Mouse (Mus musculus) midbrain, embryonic 11.5 days (tissue): ENCODE results near the gene Cd28. TPM values are rescaled to one million over a fixed set of nuclear protein-coding genes. Genes with fewer than 3 reads are reported as not detected.

Experiments
- ATAC-seq: fragments of 200-750 bp; cut with Nextera tagmentation; 2 replicates; pipeline ENCODE4 v1.8.0; 2017; ENCODE audit warnings: moderate TSS enrichment, moderate library complexity; ENCODE audit not compliant: low FRiP score
- DNase-seq: peaks from one replicate; pipeline ENCODE4 v3.0.0; 2015; ENCODE audit warnings: low spot score; ENCODE audit errors: missing footprints
- H3K27ac ChIP-seq: fragments of 300-500 bp; sonication (generic); 2 replicates; pipeline ENCODE4 v1.5.1; 2014; ENCODE audit warnings: low read depth, low read length
- H3K27me3 ChIP-seq: fragments of 300-500 bp; sonication (generic); 2 replicates; pipeline ENCODE4 v1.6.1; 2014; ENCODE audit warnings: mild to moderate bottlenecking, low read length, moderate library complexity, mixed read lengths; ENCODE audit not compliant: control insufficient read depth, insufficient read depth
- H3K36me3 ChIP-seq: fragments of 300-500 bp; sonication (generic); 2 replicates; pipeline ENCODE4 v1.6.1; 2014; ENCODE audit warnings: mild to moderate bottlenecking, low read length, moderate library complexity, mixed read lengths; ENCODE audit not compliant: control insufficient read depth, insufficient read depth
- H3K4me1 ChIP-seq: fragments of 300-500 bp; sonication (generic); 2 replicates; pipeline ENCODE4 v1.6.1; 2014; ENCODE audit warnings: low read length; ENCODE audit not compliant: control insufficient read depth, insufficient read depth
- H3K4me2 ChIP-seq: fragments of 300-500 bp; sonication (generic); 2 replicates; pipeline ENCODE4 v1.6.1; 2014; ENCODE audit warnings: mild to moderate bottlenecking, moderate library complexity
- H3K4me3 ChIP-seq: fragments of 300-500 bp; sonication (generic); 2 replicates; pipeline ENCODE4 v1.5.1; 2014; ENCODE audit warnings: low read depth, low read length
- H3K9ac ChIP-seq: fragments of 300-500 bp; sonication (generic); 2 replicates; pipeline ENCODE4 v1.6.1; 2014; ENCODE audit warnings: low read length
- H3K9me3 ChIP-seq: fragments of 300-500 bp; sonication (generic); 2 replicates; pipeline ENCODE4 v1.6.1; 2016; ENCODE audit warnings: low read length; ENCODE audit not compliant: control insufficient read depth
- WGBS: fragments of 180-500 bp; shearing (Covaris S2); extraction: QIAGEN DNeasy Blood & Tissue Kit; methylation state at CpG from one replicate; pipeline ENCODE4 v1.1.7; 2014; 5-methylcytosine and 5-hydroxymethylcytosine counted together
- polyA plus RNA-seq: library from polyadenylated mRNA; unstranded; fragments of >200 nt; fragmentation: Nextera tagmentation; extraction: Ambion mirVana; gene quantifications from 2 replicates; pipeline ENCODE4 v1.2.1, GENCODE M21; 2014

The Cd28 gene
- 0.10 and 0.28 TPM in 2 replicates for polyA plus RNA-seq

DNA sequence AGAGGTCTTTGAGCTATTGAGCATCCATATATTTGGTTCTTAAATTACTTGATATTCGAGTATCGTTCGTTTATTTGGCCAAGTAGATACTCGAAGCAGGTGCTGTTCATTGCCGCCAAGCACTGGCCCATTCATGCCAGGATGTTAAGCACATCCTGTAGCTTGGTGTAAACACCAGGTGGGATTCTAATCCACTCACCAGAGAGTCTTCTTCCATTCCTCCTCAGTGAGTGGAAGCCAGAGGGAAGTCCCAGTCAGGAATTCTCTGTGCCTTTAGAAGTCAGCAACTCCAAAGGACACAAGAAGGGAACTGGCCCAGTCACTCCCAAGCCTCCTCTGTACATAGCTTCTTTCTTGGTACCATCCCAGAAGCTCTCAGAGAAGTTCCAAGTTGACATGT is at the start of gene Cd28:
Gene Cd28 (plus strand): TSS at position 234 of the 400 bp plus-strand sequence.
- Histone ChIP-seq H3K4me3 (no peak within 1 kb of the TSS), H3K27me3 (no peaks in the 10 kb centered on the region), H3K36me3 (no peaks in the 10 kb centered on the region), H3K27ac (no peak within 1 kb of the TSS), H3K4me1 (no peaks in the 10 kb centered on the region), H3K9me3 (no peaks in the 10 kb centered on the region), H3K4me2 (no peak within 1 kb of the TSS), H3K9ac (no peak within 1 kb of the TSS)
- DNase-seq (no peak), ATAC-seq (no peak)
- WGBS, result 91% methylated on average over 5 of the region's 5 CpGs

DNA sequence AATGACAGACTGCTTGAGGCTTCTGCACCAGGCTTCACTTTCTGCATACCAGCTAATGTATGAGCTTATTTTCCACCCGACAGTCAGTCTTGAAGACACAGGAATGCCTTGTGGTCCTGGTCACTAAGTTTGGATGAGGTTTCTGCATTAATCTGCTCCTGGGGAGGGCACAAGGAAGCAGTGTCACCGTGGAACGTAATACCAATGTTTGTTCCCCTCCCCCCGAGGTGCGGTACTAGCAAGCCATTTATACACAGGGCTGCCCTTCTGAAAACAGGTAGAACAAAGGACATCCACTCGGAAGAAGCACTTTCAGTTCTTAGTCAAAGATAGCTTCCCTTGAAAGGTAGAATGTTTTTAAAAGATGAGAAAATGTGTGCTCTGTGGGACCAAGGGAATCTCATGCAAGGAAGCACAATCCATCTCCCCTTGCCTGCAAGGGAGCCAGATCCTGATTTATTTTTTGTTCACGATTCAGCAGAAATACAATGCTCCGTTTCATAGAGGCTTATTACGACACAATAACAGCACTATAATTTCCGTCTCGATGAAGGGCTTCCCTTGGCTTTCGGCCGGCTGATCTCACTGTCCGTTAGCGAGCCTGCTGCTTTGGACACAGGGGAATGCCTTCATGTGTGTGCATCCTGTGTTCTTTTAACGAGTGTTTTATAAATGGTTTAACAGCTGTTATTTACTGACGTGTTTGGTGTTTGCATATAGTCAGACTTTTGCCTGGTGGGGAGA is 48.6 kb upstream of the Cd28 start:
- H3K27ac ChIP-seq, result no peak overlapping the region
- H3K4me1 ChIP-seq, result peaks cover 3% of the 10 kb centered on the region
- H3K36me3 ChIP-seq, result no peaks in the 10 kb centered on the region
- ATAC-seq (no peak), DNase-seq (no peak)
- no peak overlapping the region for H3K9ac ChIP-seq
- no peaks in the 10 kb centered on the region for H3K27me3 ChIP-seq
- no peak overlapping the region for H3K4me2 ChIP-seq
- no peaks in the 10 kb centered on the region for H3K9me3 ChIP-seq
- no peak overlapping the region for H3K4me3 ChIP-seq
- 68% methylated on average over 17 of the region's 17 CpGs for WGBS

DNA sequence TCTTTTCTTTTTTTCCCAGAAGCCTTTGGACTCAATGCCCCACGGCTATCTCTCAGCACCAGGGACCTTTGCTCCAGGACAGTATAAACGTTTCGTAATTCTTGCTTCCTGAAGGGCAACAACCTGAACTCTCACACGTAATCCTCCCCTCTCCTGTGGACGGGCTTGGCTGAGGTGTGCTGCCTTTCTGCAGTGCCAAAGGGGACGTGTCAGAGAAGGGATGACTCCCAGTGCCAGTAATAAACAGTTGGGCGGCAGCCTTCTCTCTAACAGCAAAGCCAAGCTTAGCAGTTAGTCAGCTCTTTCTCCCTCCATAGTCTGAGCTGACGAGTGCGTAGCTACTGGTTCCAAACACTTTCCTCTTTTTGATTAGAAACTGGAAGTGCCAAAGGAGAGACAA is 47.6 kb upstream of the Cd28 start:
- H3K9me3 ChIP-seq, result no peaks in the 10 kb centered on the region
- no peaks in the 10 kb centered on the region for H3K27me3 ChIP-seq
- H3K27ac ChIP-seq, result no peak overlapping the region
- H3K36me3 ChIP-seq, result no peaks in the 10 kb centered on the region
- H3K9ac ChIP-seq, result no peak overlapping the region
- WGBS, result 79% methylated on average over 9 of the region's 9 CpGs
- H3K4me1 ChIP-seq, result peaks cover 3% of the 10 kb centered on the region
- H3K4me2 ChIP-seq, result no peak overlapping the region
- ATAC-seq (no peak), DNase-seq (no peak)
- H3K4me3 ChIP-seq, result no peak overlapping the region

DNA sequence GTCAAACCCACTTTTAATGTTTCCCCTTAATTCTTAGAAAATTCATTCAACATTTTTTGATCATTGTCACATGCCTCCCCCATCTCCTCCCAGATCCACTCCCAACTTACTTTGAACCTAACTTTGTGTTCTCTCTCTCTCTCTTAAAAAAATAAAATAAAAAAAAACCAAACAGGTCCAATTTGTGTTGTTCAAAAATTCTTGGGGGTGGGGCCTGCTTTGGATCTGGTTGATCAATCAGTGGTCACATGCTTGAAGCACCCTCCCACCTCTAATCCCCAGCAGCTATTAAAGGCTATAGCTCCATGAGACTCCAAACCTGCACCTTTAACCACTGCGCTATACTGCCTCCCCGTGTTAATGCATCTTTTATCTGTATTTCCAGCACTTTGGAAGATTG is 46.9 kb upstream of the Cd28 start:
- Histone ChIP-seq H3K27me3 (no peaks in the 10 kb centered on the region), H3K4me1 (peaks cover 3% of the 10 kb centered on the region), H3K4me3 (no peak overlapping the region), H3K36me3 (no peaks in the 10 kb centered on the region), H3K9ac (no peak overlapping the region), H3K27ac (no peak overlapping the region), H3K4me2 (no peak overlapping the region), H3K9me3 (no peaks in the 10 kb centered on the region)
- WGBS, result 87% methylated on average over 2 of the region's 2 CpGs
- no peak for ATAC-seq
- no peak for DNase-seq

DNA sequence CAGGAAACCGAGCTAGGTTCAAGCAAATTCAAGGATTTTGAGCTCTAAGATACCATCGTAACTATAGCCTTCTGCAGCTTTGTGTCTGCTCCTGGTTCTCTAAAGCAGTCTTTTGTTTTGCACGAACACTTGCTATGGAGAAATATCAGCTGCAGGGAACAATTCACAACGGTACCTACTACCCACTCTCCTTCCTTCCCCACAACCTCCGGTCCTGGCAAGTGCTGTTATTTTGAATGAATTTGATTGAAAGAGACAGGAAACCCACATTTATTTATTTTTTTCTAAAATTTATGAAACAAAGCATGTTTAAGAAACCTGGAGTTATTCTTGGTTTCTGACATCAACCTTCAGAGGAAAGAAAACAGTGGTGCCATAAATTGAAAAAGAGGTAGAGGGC is 46.4 kb upstream of the Cd28 start:
- H3K4me3 ChIP-seq, result no peak overlapping the region
- no peak overlapping the region for H3K27ac ChIP-seq
- 85% methylated on average over 5 of the region's 5 CpGs for WGBS
- no peak for DNase-seq
- no peaks in the 10 kb centered on the region for H3K36me3 ChIP-seq
- no peaks in the 10 kb centered on the region for H3K9me3 ChIP-seq
- no peak overlapping the region for H3K9ac ChIP-seq
- no peak for ATAC-seq
- H3K27me3 ChIP-seq, result no peaks in the 10 kb centered on the region
- H3K4me1 ChIP-seq, result peaks cover 3% of the 10 kb centered on the region
- H3K4me2 ChIP-seq, result no peak overlapping the region

DNA sequence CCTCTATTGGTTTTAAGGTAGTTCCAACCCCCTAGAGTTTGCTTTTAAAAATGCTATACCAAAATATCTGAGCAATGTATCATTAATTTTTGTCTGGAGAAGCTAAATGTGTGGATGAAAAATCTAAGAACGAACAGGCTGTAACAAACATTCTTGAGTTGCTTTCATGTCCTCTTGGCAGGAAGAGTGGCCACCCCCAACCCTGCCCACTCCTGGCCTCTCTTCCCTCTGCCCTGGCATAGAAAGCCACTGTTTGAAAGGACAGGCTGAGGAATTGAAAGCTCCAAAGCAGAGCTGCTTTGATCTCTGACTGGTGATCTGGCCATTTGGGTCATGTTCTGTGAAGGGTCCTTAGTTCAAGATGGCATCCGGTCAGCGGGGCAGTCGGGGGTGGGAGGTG is 32.8 kb upstream of the Cd28 start:
- no peak for ATAC-seq

DNA sequence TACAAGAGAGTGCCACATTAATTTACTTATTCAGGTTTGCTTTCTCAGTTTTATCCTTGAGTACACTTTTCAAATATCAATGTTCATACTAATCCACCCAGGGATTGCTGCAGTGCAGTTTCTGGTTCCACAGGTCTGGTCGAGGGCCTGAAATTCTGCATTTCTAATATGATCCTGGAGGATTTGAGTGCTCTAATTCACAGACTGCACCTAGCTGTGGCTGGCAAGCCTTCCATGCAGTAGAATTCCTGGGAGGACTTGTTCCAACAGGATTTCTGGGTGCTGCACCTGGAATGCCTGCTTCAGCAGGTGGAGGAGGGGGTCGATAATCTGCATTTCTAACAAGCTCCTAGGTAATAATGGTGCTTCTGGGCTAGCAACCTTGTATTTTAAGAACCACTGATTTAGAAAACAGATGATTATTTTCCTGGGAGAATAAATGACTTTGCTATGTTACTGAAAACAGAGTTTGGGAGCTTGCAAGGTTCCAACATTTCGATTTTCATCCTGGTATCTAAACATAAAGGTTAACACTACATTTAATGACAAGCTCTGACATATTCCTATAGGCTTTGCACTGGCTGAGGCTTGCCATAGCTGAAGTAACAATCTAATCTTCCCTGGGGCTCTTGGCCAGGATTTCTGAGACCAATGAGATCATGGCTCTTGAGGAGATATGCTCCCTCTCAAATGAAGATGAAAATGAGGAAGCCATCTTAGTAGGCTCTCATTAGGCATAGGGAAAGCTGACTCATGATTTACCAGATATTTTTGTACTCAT is 20.3 kb upstream of the Cd28 start:
- H3K4me3 ChIP-seq, result no peak overlapping the region
- H3K4me1 ChIP-seq, result no peaks in the 10 kb centered on the region
- H3K9ac ChIP-seq, result no peak overlapping the region
- no peak overlapping the region for H3K27ac ChIP-seq
- H3K9me3 ChIP-seq, result no peaks in the 10 kb centered on the region
- no peaks in the 10 kb centered on the region for H3K36me3 ChIP-seq
- DNase-seq (no peak), ATAC-seq (no peak)
- H3K27me3 ChIP-seq, result no peaks in the 10 kb centered on the region
- no peak overlapping the region for H3K4me2 ChIP-seq
- 82% methylated on average over 3 of the region's 3 CpGs for WGBS

More for the DNA sequence above, 32.8 kb upstream of the Cd28 start:
- H3K4me1 ChIP-seq, result no peaks in the 10 kb centered on the region
- H3K4me3 ChIP-seq, result no peak overlapping the region
- no peak overlapping the region for H3K27ac ChIP-seq
- no peaks in the 10 kb centered on the region for H3K9me3 ChIP-seq
- no peak overlapping the region for H3K9ac ChIP-seq
- 87% methylated on average over 4 of the region's 4 CpGs for WGBS
- no peaks in the 10 kb centered on the region for H3K36me3 ChIP-seq
- no peak for DNase-seq
- no peaks in the 10 kb centered on the region for H3K27me3 ChIP-seq
- H3K4me2 ChIP-seq, result no peak overlapping the region

DNA sequence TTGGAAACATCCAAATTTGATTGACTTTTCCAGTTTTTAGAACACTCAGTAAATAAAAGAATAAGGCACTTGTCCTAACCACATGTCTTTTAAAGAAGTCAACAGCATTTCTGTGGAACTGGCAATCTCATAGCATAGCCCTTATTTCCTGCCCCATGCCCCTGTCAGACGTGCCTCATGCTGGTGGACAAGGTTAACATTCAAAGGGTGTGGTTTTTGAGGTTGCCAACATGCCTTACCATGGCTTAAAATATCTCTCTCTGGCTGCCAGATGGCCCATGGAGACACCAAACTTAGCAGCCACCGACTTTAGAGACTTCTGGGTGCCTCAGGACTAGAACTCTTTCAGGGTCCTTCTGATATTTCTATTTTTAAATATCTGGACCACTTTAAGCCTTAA is 14.0 kb upstream of the Cd28 start:
- DNase-seq (no peak), ATAC-seq (no peak)
- H3K4me1 ChIP-seq, result no peaks in the 10 kb centered on the region
- no peaks in the 10 kb centered on the region for H3K27me3 ChIP-seq
- H3K9me3 ChIP-seq, result no peaks in the 10 kb centered on the region
- no peak overlapping the region for H3K27ac ChIP-seq
- H3K9ac ChIP-seq, result no peak overlapping the region
- H3K36me3 ChIP-seq, result no peaks in the 10 kb centered on the region
- H3K4me3 ChIP-seq, result no peak overlapping the region
- 69% methylated on average over 2 of the region's 2 CpGs for whole genome bisulfite sequencing
- H3K4me2 ChIP-seq, result no peak overlapping the region

DNA sequence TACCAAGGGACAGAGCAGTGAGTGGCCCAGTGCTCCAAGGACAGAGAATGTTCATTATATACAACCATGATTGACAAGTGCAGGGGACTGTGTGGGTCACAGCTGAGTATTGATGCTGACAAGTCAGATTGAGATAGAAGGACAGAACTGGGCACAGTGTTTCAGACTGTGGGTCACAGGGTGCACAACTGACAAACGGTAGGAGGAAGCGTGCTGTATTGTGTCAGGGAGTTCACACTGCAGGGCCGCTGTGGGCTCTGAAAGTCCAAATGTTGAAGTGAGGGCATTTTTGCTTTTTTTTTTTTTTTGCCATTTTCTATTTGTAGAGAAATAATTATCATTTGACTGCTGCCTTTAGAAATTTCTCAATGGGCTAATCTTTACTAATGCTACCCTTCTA is 3.4 kb upstream of the Cd28 start:
- H3K36me3 ChIP-seq, result no peaks in the 10 kb centered on the region
- DNase-seq (no peak), ATAC-seq (no peak)
- H3K4me1 ChIP-seq, result no peaks in the 10 kb centered on the region
- no peaks in the 10 kb centered on the region for H3K9me3 ChIP-seq
- 70% methylated on average over 3 of the region's 3 CpGs for WGBS
- no peak overlapping the region for H3K4me2 ChIP-seq
- no peak overlapping the region for H3K27ac ChIP-seq
- no peak overlapping the region for H3K9ac ChIP-seq
- no peaks in the 10 kb centered on the region for H3K27me3 ChIP-seq
- no peak overlapping the region for H3K4me3 ChIP-seq
